Mouse (Mus musculus): ENCODE data around the gene Gdf9.

Gdf9 gene

GRCm38 (mm10) chr11:53478383-53479170 is 47.8 kb downstream of the Gdf9 start:
- no peak for DNase-seq

- DNase-seq = no peak
Observed at GRCm38 (mm10) chr11:53479171-53479782, 48.5 kb downstream of the Gdf9 start.

- DNase-seq = peak; percentile 83
Observed at GRCm38 (mm10) chr11:53479783-53480301, 49.0 kb downstream of the Gdf9 start, which contains the start of the genes Gm9945 and Sowaha. TSS of gene Gm9945 (plus strand) at chr11:53480166. TSS of gene Sowaha (minus strand) at chr11:53480274.

- no peak for DNase-seq
Observed at GRCm38 (mm10) chr11:53481088-53481730, 50.4 kb downstream of the Gdf9 start.

- no peak for DNase-seq
Observed at GRCm38 (mm10) chr11:53483159-53483891, 52.5 kb downstream of the Gdf9 start.

- no peak for DNase-seq
Observed at GRCm38 (mm10) chr11:53485719-53486118, 54.9 kb downstream of the Gdf9 start.

GRCm38 (mm10) chr11:53486351-53486750 is 55.5 kb downstream of the Gdf9 start:
- no peak for DNase-seq

- DNase-seq = peak; percentile 58
Observed at GRCm38 (mm10) chr11:53486822-53487594, 56.2 kb downstream of the Gdf9 start.

Measured in right cerebral cortex, adult 18-20 months (tissue).